Mouse (Mus musculus): ENCODE results near the gene Swap70. TPM values are rescaled to one million over a fixed set of nuclear protein-coding genes. Genes with fewer than 3 reads are reported as not detected.

The Swap70 gene
- polyA plus RNA-seq, 1 experiment from 2014 or later, result 37.0 TPM

GRCm38 (mm10) chr7:110258196-110258950 is 36.9 kb downstream of the Swap70 start:
- Histone ChIP-seq H3K27me3 (no peaks in the 10 kb centered on the region), H3K9ac (replicated peaks) (no peak overlapping the region), H3K4me3 (replicated peaks) (no peak overlapping the region), H3K4me1 (replicated peaks) (no peaks in the 10 kb centered on the region), H3K27ac (no peak overlapping the region), H3K4me2 (no peak overlapping the region), H3K9me3 (no peaks in the 10 kb centered on the region), H3K36me3 (peaks cover 13% of the 10 kb centered on the region)
- ATAC-seq (ENCODE audit: insufficient number of reproducible peaks, insufficient read depth, low FRiP score, low TSS enrichment, low read depth), result no peak
- WGBS, result 82% methylated on average over 11 of the region's 11 CpGs

GRCm38 (mm10) chr7:110259966-110260711 is 38.6 kb downstream of the Swap70 start:
- Histone ChIP-seq H3K9ac (replicated peaks) (no peak overlapping the region), H3K4me1 (replicated peaks) (no peaks in the 10 kb centered on the region), H3K4me3 (replicated peaks) (no peak overlapping the region), H3K9me3 (no peaks in the 10 kb centered on the region), H3K27ac (no peak overlapping the region), H3K36me3 (peaks cover 11% of the 10 kb centered on the region; the same call in 1 of the 2 replicates), H3K4me2 (no peak overlapping the region), H3K27me3 (no peaks in the 10 kb centered on the region)
- WGBS, result 78% methylated on average over 4 of the region's 4 CpGs
- no peak for ATAC-seq (ENCODE audit: insufficient number of reproducible peaks, insufficient read depth, low FRiP score, low TSS enrichment, low read depth)

- Histone ChIP-seq H3K27ac (no peak overlapping the region), H3K4me2 (no peak overlapping the region), H3K4me1 (replicated peaks) (no peaks in the 10 kb centered on the region), H3K4me3 (replicated peaks) (no peak overlapping the region), H3K9ac (replicated peaks) (no peak overlapping the region), H3K27me3 (no peaks in the 10 kb centered on the region), H3K9me3 (no peaks in the 10 kb centered on the region), H3K36me3 (peaks cover 7% of the 10 kb centered on the region; the same call in 1 of the 2 replicates)
- 82% methylated on average over 4 of the region's 4 CpGs for WGBS
- ATAC-seq (ENCODE audit: insufficient number of reproducible peaks, insufficient read depth, low FRiP score, low TSS enrichment, low read depth), result no peak
Measured at GRCm38 (mm10) chr7:110261807-110262206, 40.3 kb downstream of the Swap70 start.

GRCm38 (mm10) chr7:110262661-110263060 is 41.1 kb downstream of the Swap70 start:
- Histone ChIP-seq H3K36me3 (peaks cover 7% of the 10 kb centered on the region; the same call in 1 of the 2 replicates), H3K4me2 (no peak overlapping the region), H3K4me3 (replicated peaks) (no peak overlapping the region), H3K27ac (no peak overlapping the region), H3K9me3 (no peaks in the 10 kb centered on the region), H3K4me1 (replicated peaks) (no peaks in the 10 kb centered on the region), H3K9ac (replicated peaks) (no peak overlapping the region), H3K27me3 (no peaks in the 10 kb centered on the region)
- no peak for ATAC-seq (ENCODE audit: insufficient number of reproducible peaks, insufficient read depth, low FRiP score, low TSS enrichment, low read depth)
- WGBS, result 95% methylated on average over 1 of the region's 1 CpGs

- no peak overlapping the region for H3K4me3 ChIP-seq (replicated peaks)
- no peaks in the 10 kb centered on the region for H3K9me3 ChIP-seq
- no peaks in the 10 kb centered on the region for H3K27me3 ChIP-seq
- no peaks in the 10 kb centered on the region for H3K4me1 ChIP-seq (replicated peaks)
- ATAC-seq (ENCODE audit: insufficient number of reproducible peaks, insufficient read depth, low FRiP score, low TSS enrichment, low read depth), result no peak
- no peak overlapping the region for H3K9ac ChIP-seq (replicated peaks)
- H3K36me3 ChIP-seq, result peaks cover 7% of the 10 kb centered on the region; the same call in 1 of the 2 replicates
- WGBS, result 86% methylated on average over 1 of the region's 1 CpGs
- H3K4me2 ChIP-seq, result no peak overlapping the region
- H3K27ac ChIP-seq, result no peak overlapping the region
Measured at GRCm38 (mm10) chr7:110263474-110263873, 42.0 kb downstream of the Swap70 start.

GRCm38 (mm10) chr7:110265796-110266195 is 44.3 kb downstream of the Swap70 start:
- Histone ChIP-seq H3K27ac (no peak overlapping the region), H3K4me3 (replicated peaks) (no peak overlapping the region), H3K36me3 (peaks cover 23% of the 10 kb centered on the region), H3K9ac (replicated peaks) (no peak overlapping the region), H3K27me3 (no peaks in the 10 kb centered on the region), H3K4me1 (replicated peaks) (no peaks in the 10 kb centered on the region), H3K4me2 (no peak overlapping the region), H3K9me3 (no peaks in the 10 kb centered on the region)
- ATAC-seq (ENCODE audit: insufficient number of reproducible peaks, insufficient read depth, low FRiP score, low TSS enrichment, low read depth), result no peak
- 38% methylated on average over 7 of the region's 7 CpGs for WGBS

- Histone ChIP-seq H3K36me3 (peaks cover 31% of the 10 kb centered on the region), H3K4me2 (no peak overlapping the region), H3K27ac (no peak overlapping the region), H3K4me3 (replicated peaks) (no peak overlapping the region), H3K9me3 (no peaks in the 10 kb centered on the region), H3K9ac (replicated peaks) (no peak overlapping the region), H3K27me3 (no peaks in the 10 kb centered on the region), H3K4me1 (replicated peaks) (no peaks in the 10 kb centered on the region)
- ATAC-seq (ENCODE audit: insufficient number of reproducible peaks, insufficient read depth, low FRiP score, low TSS enrichment, low read depth), result no peak
Measured at GRCm38 (mm10) chr7:110267014-110267413, 45.5 kb downstream of the Swap70 start.

- no peak overlapping the region for H3K4me3 ChIP-seq (replicated peaks)
- no peak overlapping the region for H3K4me2 ChIP-seq
- no peaks in the 10 kb centered on the region for H3K27me3 ChIP-seq
- H3K4me1 ChIP-seq (replicated peaks), result no peaks in the 10 kb centered on the region
- H3K9ac ChIP-seq (replicated peaks), result no peak overlapping the region
- no peak overlapping the region for H3K27ac ChIP-seq
- ATAC-seq (ENCODE audit: insufficient number of reproducible peaks, insufficient read depth, low FRiP score, low TSS enrichment, low read depth), result no peak
- WGBS, result 94% methylated on average over 9 of the region's 9 CpGs
- no peaks in the 10 kb centered on the region for H3K9me3 ChIP-seq
- H3K36me3 ChIP-seq, result peaks cover 32% of the 10 kb centered on the region
Measured at GRCm38 (mm10) chr7:110267994-110268393, 46.5 kb downstream of the Swap70 start.

- no peak overlapping the region for H3K9ac ChIP-seq (replicated peaks)
- ATAC-seq (ENCODE audit: insufficient number of reproducible peaks, insufficient read depth, low FRiP score, low TSS enrichment, low read depth), result no peak
- no peaks in the 10 kb centered on the region for H3K9me3 ChIP-seq
- WGBS, result 91% methylated on average over 4 of the region's 4 CpGs
- H3K4me2 ChIP-seq, result no peak overlapping the region
- H3K36me3 ChIP-seq, result peaks cover 37% of the 10 kb centered on the region
- H3K27ac ChIP-seq, result no peak overlapping the region
- H3K4me3 ChIP-seq (replicated peaks), result no peak overlapping the region
- H3K27me3 ChIP-seq, result no peaks in the 10 kb centered on the region
- H3K4me1 ChIP-seq (replicated peaks), result no peaks in the 10 kb centered on the region
Measured at GRCm38 (mm10) chr7:110268511-110268910, 47.0 kb downstream of the Swap70 start.

GRCm38 (mm10) chr7:110269777-110270176 is 48.3 kb downstream of the Swap70 start:
- WGBS, result 89% methylated on average over 14 of the region's 14 CpGs
- H3K9me3 ChIP-seq, result no peaks in the 10 kb centered on the region
- H3K27me3 ChIP-seq, result no peaks in the 10 kb centered on the region
- no peak for ATAC-seq (ENCODE audit: insufficient number of reproducible peaks, insufficient read depth, low FRiP score, low TSS enrichment, low read depth)
- 0 out of 2 replicates have a peak overlapping the region, but pooled peaks have one; percentile 25 for H3K27ac ChIP-seq
- no peak overlapping the region for H3K4me2 ChIP-seq
- no peak overlapping the region for H3K4me3 ChIP-seq (replicated peaks)
- no peak overlapping the region for H3K9ac ChIP-seq (replicated peaks)
- H3K4me1 ChIP-seq (replicated peaks), result no peaks in the 10 kb centered on the region
- H3K36me3 ChIP-seq, result peaks cover 50% of the 10 kb centered on the region

- Histone ChIP-seq H3K9ac (replicated peaks) (no peak overlapping the region), H3K27me3 (no peaks in the 10 kb centered on the region), H3K27ac (no peak overlapping the region), H3K9me3 (no peaks in the 10 kb centered on the region), H3K4me2 (no peak overlapping the region), H3K36me3 (peaks cover 55% of the 10 kb centered on the region), H3K4me3 (replicated peaks) (no peak overlapping the region), H3K4me1 (replicated peaks) (no peaks in the 10 kb centered on the region)
- ATAC-seq (ENCODE audit: insufficient number of reproducible peaks, insufficient read depth, low FRiP score, low TSS enrichment, low read depth), result no peak
- 86% methylated on average over 7 of the region's 7 CpGs for WGBS
Measured at GRCm38 (mm10) chr7:110270455-110270854, 48.9 kb downstream of the Swap70 start.
